Mouse (Mus musculus): ENCODE data around the gene Hist1h3h. TPM values are rescaled to one million over a fixed set of nuclear protein-coding genes. Genes with fewer than 3 reads are reported as not detected.
"Not testable (repeated sequence)": the region's sequence is repeated elsewhere in the genome, so short reads cannot be mapped to it uniquely, and the experiment has no call there.

Hist1h3h gene
- 0.62 and 2.3 TPM in 2 replicates for polyA plus RNA-seq (2015; fragmentation: Nextera tagmentation; extraction: Ambion mirVana)

- Histone ChIP-seq H3K4me2 (peak within 1 kb of the TSS; percentile 72), H3K27ac (replicated peaks) (peak within 1 kb of the TSS; percentile 91), H3K4me1 (peaks cover 44% of the 10 kb centered on the region), H3K4me3 (peak within 1 kb of the TSS; percentile 55), H3K9ac (peak within 1 kb of the TSS; percentile 89)
- not testable (repeated sequence) for H3K36me3 ChIP-seq; H3K27me3 ChIP-seq (replicated peaks); H3K9me3 ChIP-seq
- WGBS, result 2% methylated on average over 23 of the region's 56 CpGs
- ATAC-seq (ENCODE audit: extremely low read depth, insufficient number of reproducible peaks, low FRiP score, low TSS enrichment), result 0 out of 2 replicates have a peak, but pooled peaks have one; percentile 33
These were observed at the start of gene Hist1h3h for GRCm38 (mm10) chr13:21717397-21718357. TSS of gene Hist1h3h (plus strand) at chr13:21717659.

DNA sequence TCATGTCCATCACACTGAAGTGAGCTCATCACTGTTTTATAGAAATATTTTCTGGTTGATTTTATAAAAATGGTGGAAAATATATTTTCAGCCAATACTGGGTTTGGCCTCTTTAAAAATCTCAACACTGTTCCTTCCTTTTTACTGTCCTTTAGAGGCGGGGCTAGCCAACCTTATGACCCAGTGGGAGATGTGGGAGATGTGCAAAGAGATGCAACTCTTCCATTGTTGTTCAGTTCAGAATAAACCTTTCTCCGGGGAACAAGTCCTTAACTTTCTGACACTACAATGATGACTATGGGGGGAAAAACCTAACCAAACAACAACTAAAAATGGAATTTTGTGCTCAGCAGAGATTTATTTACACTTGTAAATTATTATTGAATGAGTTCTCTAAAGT, 40.2 kb upstream of the Hist1h3h start, which contains the start of gene Olfr1360:
Olfr1360 (minus strand) TSS at position 101 of the 400 bp plus-strand sequence.
- no peak for ATAC-seq (ENCODE audit: extremely low read depth, insufficient number of reproducible peaks, low FRiP score, low TSS enrichment)
- Histone ChIP-seq H3K9me3 (no peaks in the 10 kb centered on the region), H3K9ac (no peak within 1 kb of the TSS), H3K27ac (replicated peaks) (no peak within 1 kb of the TSS), H3K36me3 (no peaks in the 10 kb centered on the region), H3K4me2 (no peak within 1 kb of the TSS), H3K4me1 (no peaks in the 10 kb centered on the region), H3K4me3 (no peak within 1 kb of the TSS), H3K27me3 (replicated peaks) (no peaks in the 10 kb centered on the region)
- 69% methylated on average over 2 of the region's 2 CpGs for WGBS

GRCm38 (mm10) chr13:21697811-21698210, 19.6 kb upstream of the Hist1h3h start, which contains the start of gene Olfr1359:
TSS of gene Olfr1359 (plus strand) at chr13:21698111.
- Histone ChIP-seq H3K9me3 (no peaks in the 10 kb centered on the region), H3K4me3 (no peak within 1 kb of the TSS), H3K9ac (no peak within 1 kb of the TSS), H3K36me3 (no peaks in the 10 kb centered on the region), H3K4me1 (no peaks in the 10 kb centered on the region), H3K27me3 (replicated peaks) (no peaks in the 10 kb centered on the region; the same call in 1 of the 2 replicates), H3K27ac (replicated peaks) (no peak within 1 kb of the TSS), H3K4me2 (no peak within 1 kb of the TSS)
- no peak for ATAC-seq (ENCODE audit: extremely low read depth, insufficient number of reproducible peaks, low FRiP score, low TSS enrichment)

GRCm38 (mm10) chr13:21706669-21707068, 10.8 kb upstream of the Hist1h3h start:
- H3K36me3 ChIP-seq, result no peaks in the 10 kb centered on the region
- 68% methylated on average over 4 of the region's 4 CpGs for WGBS
- H3K27ac ChIP-seq (replicated peaks), result no peak overlapping the region
- no peak overlapping the region for H3K4me2 ChIP-seq
- no peak overlapping the region for H3K4me3 ChIP-seq
- no peaks in the 10 kb centered on the region for H3K9me3 ChIP-seq
- H3K9ac ChIP-seq, result no peak overlapping the region
- no peak for ATAC-seq (ENCODE audit: extremely low read depth, insufficient number of reproducible peaks, low FRiP score, low TSS enrichment)
- peaks cover 5% of the 10 kb centered on the region; the same call in 1 of the 2 replicates for H3K4me1 ChIP-seq
- no peaks in the 10 kb centered on the region; the same call in 1 of the 2 replicates for H3K27me3 ChIP-seq (replicated peaks)

GRCm38 (mm10) chr13:21710031-21710711, 7.3 kb upstream of the Hist1h3h start:
- Histone ChIP-seq H3K27ac (replicated peaks) (peak overlapping the region; percentile 89), H3K4me3 (peak overlapping the region; percentile 76), H3K4me2 (peak overlapping the region; percentile 79), H3K27me3 (replicated peaks) (no peaks in the 10 kb centered on the region), H3K9me3 (no peaks in the 10 kb centered on the region), H3K4me1 (peaks cover 12% of the 10 kb centered on the region), H3K36me3 (no peaks in the 10 kb centered on the region), H3K9ac (peak overlapping the region; percentile 83)
- under 1% methylated on average over 32 of the region's 32 CpGs for WGBS
- peak; percentile 64 for ATAC-seq (ENCODE audit: extremely low read depth, insufficient number of reproducible peaks, low FRiP score, low TSS enrichment)

GRCm38 (mm10) chr13:21710821-21711525, 6.5 kb upstream of the Hist1h3h start:
- Histone ChIP-seq H3K27me3 (replicated peaks) (no peaks in the 10 kb centered on the region), H3K4me1 (peaks cover 17% of the 10 kb centered on the region), H3K9ac (peak overlapping the region; percentile 81), H3K9me3 (no peaks in the 10 kb centered on the region), H3K4me3 (peak overlapping the region; percentile 76), H3K36me3 (no peaks in the 10 kb centered on the region), H3K27ac (replicated peaks) (peak overlapping the region; percentile 56), H3K4me2 (peak overlapping the region; percentile 79)
- peak; percentile 76 for ATAC-seq (ENCODE audit: extremely low read depth, insufficient number of reproducible peaks, low FRiP score, low TSS enrichment)
- WGBS, result 3% methylated on average over 22 of the region's 22 CpGs

- 30% methylated on average over 4 of the region's 4 CpGs for WGBS
- Histone ChIP-seq H3K4me1 (peaks cover 17% of the 10 kb centered on the region), H3K27ac (replicated peaks) (no peak overlapping the region)
These were observed 5.8 kb upstream of the Hist1h3h start for GRCm38 (mm10) chr13:21711698-21712097.

GRCm38 (mm10) chr13:21714725-21715124, 2.7 kb upstream of the Hist1h3h start:
- no peaks in the 10 kb centered on the region for H3K9me3 ChIP-seq
- no peak for ATAC-seq (ENCODE audit: extremely low read depth, insufficient number of reproducible peaks, low FRiP score, low TSS enrichment)
- peak overlapping the region; percentile 55 for H3K4me3 ChIP-seq
- H3K9ac ChIP-seq, result peak overlapping the region; percentile 80
- no peaks in the 10 kb centered on the region for H3K27me3 ChIP-seq (replicated peaks)
- peak overlapping the region; percentile 91 for H3K27ac ChIP-seq (replicated peaks)
- WGBS, result under 1% methylated on average over 7 of the region's 7 CpGs
- no peaks in the 10 kb centered on the region for H3K36me3 ChIP-seq
- peaks cover 33% of the 10 kb centered on the region for H3K4me1 ChIP-seq
- peak overlapping the region; percentile 72 for H3K4me2 ChIP-seq

More at GRCm38 (mm10) chr13:21711698-21712097, 5.8 kb upstream of the Hist1h3h start:
- no peak for ATAC-seq (ENCODE audit: extremely low read depth, insufficient number of reproducible peaks, low FRiP score, low TSS enrichment)
- H3K27me3 ChIP-seq (replicated peaks), result no peaks in the 10 kb centered on the region
- no peaks in the 10 kb centered on the region for H3K9me3 ChIP-seq
- H3K9ac ChIP-seq, result peak overlapping the region; percentile 81
- peak overlapping the region; percentile 79 for H3K4me2 ChIP-seq
- H3K36me3 ChIP-seq, result no peaks in the 10 kb centered on the region
- peak overlapping the region; percentile 76 for H3K4me3 ChIP-seq

- H3K36me3 ChIP-seq, result no peaks in the 10 kb centered on the region
- no peak for ATAC-seq (ENCODE audit: extremely low read depth, insufficient number of reproducible peaks, low FRiP score, low TSS enrichment)
- H3K9ac ChIP-seq, result peak overlapping the region; percentile 80
- H3K4me1 ChIP-seq, result peaks cover 36% of the 10 kb centered on the region
- peak overlapping the region; percentile 91 for H3K27ac ChIP-seq (replicated peaks)
- H3K9me3 ChIP-seq, result no peaks in the 10 kb centered on the region
- H3K27me3 ChIP-seq (replicated peaks), result no peaks in the 10 kb centered on the region
- H3K4me3 ChIP-seq, result peak overlapping the region; percentile 55
- 1% methylated on average over 22 of the region's 22 CpGs for WGBS
- peak overlapping the region; percentile 72 for H3K4me2 ChIP-seq
These were observed 2.2 kb upstream of the Hist1h3h start for GRCm38 (mm10) chr13:21715131-21715863.

DNA sequence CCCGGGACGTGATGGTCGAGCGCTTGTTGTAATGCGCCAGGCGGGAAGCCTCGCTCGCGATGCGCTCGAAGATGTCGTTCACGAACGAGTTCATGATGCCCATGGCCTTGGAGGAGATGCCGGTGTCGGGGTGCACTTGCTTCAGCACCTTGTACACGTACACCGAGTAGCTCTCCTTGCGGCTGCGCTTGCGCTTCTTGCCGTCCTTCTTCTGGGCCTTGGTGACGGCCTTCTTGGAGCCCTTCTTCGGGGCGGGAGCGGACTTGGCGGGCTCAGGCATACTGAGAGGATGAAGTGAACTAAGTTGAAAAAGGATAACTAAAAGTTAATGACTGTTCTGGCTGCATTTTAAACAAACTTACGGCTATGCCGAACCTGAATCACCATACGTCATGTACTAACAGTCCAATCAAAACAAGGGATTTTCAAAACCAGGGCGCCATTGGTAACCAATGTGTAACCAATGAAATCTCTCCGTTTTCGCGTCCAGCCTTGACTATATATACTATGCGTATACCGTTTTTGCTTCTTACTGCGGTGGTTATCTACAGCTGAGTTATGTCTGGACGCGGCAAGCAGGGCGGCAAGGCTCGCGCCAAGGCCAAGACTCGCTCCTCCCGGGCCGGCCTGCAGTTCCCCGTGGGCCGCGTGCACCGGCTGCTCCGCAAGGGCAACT, 1.5 kb upstream of the Hist1h3h start, which contains the start of the genes Hist1h2bl and Hist1h2ai:
Hist1h2bl (minus strand) TSS at position 280 of the 676 bp plus-strand sequence.
Hist1h2ai (plus strand) TSS at position 559 of the 676 bp plus-strand sequence.
- peak within 1 kb of the TSS; percentile 89 for H3K9ac ChIP-seq
- H3K9me3 ChIP-seq; H3K36me3 ChIP-seq; H3K27me3 ChIP-seq (replicated peaks): not testable (repeated sequence)
- under 1% methylated on average over 30 of the region's 50 CpGs for WGBS
- H3K27ac ChIP-seq (replicated peaks), result peak within 1 kb of the TSS; percentile 91
- H3K4me3 ChIP-seq, result peak within 1 kb of the TSS; percentile 55
- peaks cover 40% of the 10 kb centered on the region for H3K4me1 ChIP-seq
- peak; percentile 90 for ATAC-seq (ENCODE audit: extremely low read depth, insufficient number of reproducible peaks, low FRiP score, low TSS enrichment)
- peak within 1 kb of the TSS; percentile 72 for H3K4me2 ChIP-seq

Measured in heart, embryonic 13.5 days (tissue).